Mouse (Mus musculus): ENCODE results near the gene Adgrg7. TPM values are rescaled to one million over a fixed set of nuclear protein-coding genes. Genes with fewer than 3 reads are reported as not detected.
A peak's percentile ranks its signal among the peaks of the same experiment; 100 is the strongest.

Gene Adgrg7
- polyA plus RNA-seq, 1 experiment from 2014 or later = not detected

DNA sequence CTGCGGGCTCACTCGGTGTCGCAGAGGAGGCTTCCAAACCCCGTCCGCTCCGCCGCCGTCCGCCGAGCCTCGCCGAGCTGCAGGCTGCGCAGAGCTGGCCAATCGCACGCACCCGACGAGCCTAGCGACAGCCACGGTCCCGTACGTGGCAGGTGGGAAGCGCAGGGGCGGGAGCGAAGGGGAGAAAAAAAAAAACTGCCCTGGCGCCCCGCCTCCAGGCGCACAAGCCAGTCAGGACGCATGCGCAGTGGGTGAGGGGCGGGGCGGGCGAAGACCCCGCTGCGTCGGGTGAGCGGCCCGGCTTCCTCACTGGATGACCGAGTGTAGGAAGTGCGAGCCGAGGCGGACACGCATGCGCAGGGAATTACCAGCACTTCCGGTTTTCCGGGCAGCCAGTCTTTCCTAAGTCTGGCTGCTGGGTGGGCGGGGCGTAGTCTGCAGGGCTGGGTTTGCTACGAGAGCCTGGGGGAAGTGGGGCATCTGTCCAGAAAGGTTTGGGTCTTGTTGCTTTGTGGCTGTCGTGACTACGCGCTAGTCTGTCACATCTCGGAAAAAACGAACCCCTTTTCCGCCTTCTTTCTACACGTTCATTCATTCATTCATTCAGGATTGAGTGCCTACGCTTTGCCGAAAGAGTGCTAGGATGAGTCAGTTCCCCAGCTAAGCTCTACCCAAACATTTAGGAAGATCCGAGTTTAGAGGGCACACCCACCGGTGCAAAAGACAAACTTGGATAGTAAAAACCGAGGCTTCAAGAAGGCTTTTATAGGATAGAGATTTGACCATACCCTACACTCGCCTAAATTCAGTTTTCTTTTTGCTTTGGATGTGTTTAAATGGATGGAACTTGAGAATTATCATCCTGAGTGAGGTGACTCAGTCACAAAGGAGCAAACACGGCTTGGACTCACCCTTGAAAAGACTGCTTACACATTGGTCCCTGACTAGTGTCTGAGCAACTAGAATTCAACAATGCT, 78.1 kb downstream of the Adgrg7 start, which contains the start of gene Tfg:
TSS of gene Tfg (minus strand) at position 227 of the 977 bp plus-strand sequence.
- peaks cover 2% of the 10 kb centered on the region; the same call in 1 of the 2 replicates for H3K36me3 ChIP-seq (ENCODE audit: control insufficient read depth, insufficient read depth)
- no peaks in the 10 kb centered on the region for H3K27me3 ChIP-seq (ENCODE audit: control insufficient read depth, insufficient read depth, low read depth, low read length)
- peak; percentile 89 for ATAC-seq (ENCODE audit: low read depth)
- H3K9ac ChIP-seq (ENCODE audit: low read depth, low read length) = peak within 1 kb of the TSS; percentile 95
- H3K27ac ChIP-seq (ENCODE audit: low read length) = peak within 1 kb of the TSS; percentile 97
- no peaks in the 10 kb centered on the region for H3K9me3 ChIP-seq (replicated peaks; ENCODE audit: control insufficient read depth, low read length)
- peaks cover 20% of the 10 kb centered on the region for H3K4me1 ChIP-seq (ENCODE audit: control insufficient read depth, low read depth, low read length)
- peak within 1 kb of the TSS; percentile 73 for H3K4me2 ChIP-seq (ENCODE audit: low read depth, low read length)
- peak within 1 kb of the TSS; percentile 92 for H3K4me3 ChIP-seq (ENCODE audit: low read depth, low read length)
- WGBS (ENCODE audit: insufficient replicate concordance) = under 1% methylated on average over 62 of the region's 62 CpGs

DNA sequence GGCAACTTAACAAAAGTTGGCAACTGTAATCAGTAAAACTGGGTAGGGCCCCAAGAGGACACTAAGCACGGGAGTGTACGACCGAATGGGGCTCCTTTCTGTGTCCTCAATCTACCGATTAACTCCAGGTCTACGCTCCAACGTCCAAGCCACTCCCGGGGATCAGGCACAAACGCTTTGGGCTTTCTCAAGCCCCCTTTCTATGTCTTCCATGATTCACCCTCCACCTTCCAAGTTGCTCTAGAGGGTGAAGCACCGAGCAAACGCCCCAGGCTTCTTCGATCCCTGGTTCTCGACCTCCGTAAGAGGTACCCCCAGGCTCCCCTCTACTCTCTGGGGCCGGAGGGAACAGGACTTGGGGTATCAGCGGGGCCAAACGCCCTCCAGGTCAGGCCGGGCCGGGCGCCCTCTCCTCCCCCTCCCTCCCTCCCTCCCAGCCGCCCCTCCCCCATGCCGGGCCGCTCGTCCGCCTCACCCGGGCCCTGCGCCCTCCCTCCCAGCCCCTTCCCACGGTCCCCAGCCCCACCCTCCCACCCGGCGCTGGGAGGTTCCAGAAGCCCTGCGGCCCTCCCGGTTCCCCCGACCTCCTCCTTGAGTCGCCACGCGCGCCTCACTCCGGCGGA, 79.0 kb downstream of the Adgrg7 start:
- WGBS (ENCODE audit: insufficient replicate concordance) = under 1% methylated on average over 32 of the region's 38 CpGs
- H3K4me3 ChIP-seq (ENCODE audit: low read depth, low read length) = peak overlapping the region; percentile 92
- H3K27ac ChIP-seq (ENCODE audit: low read length) = peak overlapping the region; percentile 97
- peak; percentile 45 for ATAC-seq (ENCODE audit: low read depth)
- H3K4me2 ChIP-seq (ENCODE audit: low read depth, low read length) = peak overlapping the region; percentile 73
- H3K9me3 ChIP-seq (replicated peaks; ENCODE audit: control insufficient read depth, low read length) = no peaks in the 10 kb centered on the region
- peaks cover 20% of the 10 kb centered on the region for H3K4me1 ChIP-seq (ENCODE audit: control insufficient read depth, low read depth, low read length)
- no peaks in the 10 kb centered on the region for H3K27me3 ChIP-seq (ENCODE audit: control insufficient read depth, insufficient read depth, low read depth, low read length)
- H3K9ac ChIP-seq (ENCODE audit: low read depth, low read length) = peak overlapping the region; percentile 95
- H3K36me3 ChIP-seq (ENCODE audit: control insufficient read depth, insufficient read depth) = peaks cover 7% of the 10 kb centered on the region

DNA sequence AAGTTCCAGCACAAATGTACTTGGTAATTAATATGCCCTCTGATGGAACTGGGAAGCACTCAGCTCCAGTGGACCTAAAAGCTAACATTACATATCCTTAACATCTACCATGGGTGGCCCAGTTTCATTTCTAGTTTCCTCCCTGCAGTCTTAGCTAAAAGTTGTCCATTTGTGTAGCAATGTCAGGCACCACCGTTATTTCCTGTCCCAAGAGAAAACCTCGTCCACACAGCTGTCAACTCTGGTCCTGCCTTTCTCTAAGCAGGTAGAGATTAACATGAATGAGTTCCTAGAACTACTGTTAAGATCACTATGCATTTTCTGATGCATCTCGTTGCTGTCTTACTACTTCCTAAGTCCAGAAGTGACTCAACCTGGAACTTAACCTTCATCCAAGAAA, 80.0 kb downstream of the Adgrg7 start:
- Histone ChIP-seq H3K27ac (ENCODE audit: low read length) (peak overlapping the region; percentile 97; the same call in 1 of the 2 replicates), H3K9ac (ENCODE audit: low read depth, low read length) (peak overlapping the region; percentile 95)
- WGBS (ENCODE audit: insufficient replicate concordance) = 20% methylated on average over 3 of the region's 3 CpGs

DNA sequence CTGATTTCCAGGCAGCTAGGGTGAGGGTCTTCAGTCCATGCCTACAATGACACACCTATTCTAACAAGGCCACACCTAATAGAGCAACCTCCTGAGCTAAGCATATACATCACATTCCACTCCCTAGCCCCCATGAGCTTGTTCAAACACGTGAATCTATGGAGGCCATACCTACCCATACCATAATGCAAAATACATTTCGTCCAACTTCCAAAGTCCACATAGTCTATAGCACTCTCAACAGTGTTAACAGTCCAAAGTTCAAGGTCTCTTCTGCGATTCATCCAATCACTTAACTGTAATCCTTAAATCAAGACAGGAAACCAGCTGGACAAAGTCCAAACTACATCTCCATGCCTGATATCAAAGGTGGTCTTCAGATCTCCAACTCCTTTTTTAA, 85.6 kb downstream of the Adgrg7 start:
- H3K4me1 ChIP-seq (ENCODE audit: control insufficient read depth, low read depth, low read length) = no peaks in the 10 kb centered on the region; the same call in 1 of the 2 replicates
- no peak overlapping the region for H3K4me2 ChIP-seq (ENCODE audit: low read depth, low read length)
- no peaks in the 10 kb centered on the region for H3K27me3 ChIP-seq (ENCODE audit: control insufficient read depth, insufficient read depth, low read depth, low read length)
- peaks cover 31% of the 10 kb centered on the region for H3K36me3 ChIP-seq (ENCODE audit: control insufficient read depth, insufficient read depth)
- no peak overlapping the region for H3K4me3 ChIP-seq (ENCODE audit: low read depth, low read length)
- ATAC-seq (ENCODE audit: low read depth) = no peak
- no peak overlapping the region for H3K9ac ChIP-seq (ENCODE audit: low read depth, low read length)
- H3K9me3 ChIP-seq (replicated peaks; ENCODE audit: control insufficient read depth, low read length) = no peaks in the 10 kb centered on the region
- 75% methylated on average over 3 of the region's 3 CpGs for WGBS (ENCODE audit: insufficient replicate concordance)
- H3K27ac ChIP-seq (ENCODE audit: low read length) = no peak overlapping the region

More for the DNA sequence above, 80.0 kb downstream of the Adgrg7 start:
- Histone ChIP-seq H3K36me3 (ENCODE audit: control insufficient read depth, insufficient read depth) (peaks cover 9% of the 10 kb centered on the region), H3K9me3 (replicated peaks; ENCODE audit: control insufficient read depth, low read length) (no peaks in the 10 kb centered on the region), H3K4me2 (ENCODE audit: low read depth, low read length) (peak overlapping the region; percentile 73), H3K4me3 (ENCODE audit: low read depth, low read length) (peak overlapping the region; percentile 92), H3K27me3 (ENCODE audit: control insufficient read depth, insufficient read depth, low read depth, low read length) (no peaks in the 10 kb centered on the region), H3K4me1 (ENCODE audit: control insufficient read depth, low read depth, low read length) (peaks cover 20% of the 10 kb centered on the region)
- ATAC-seq (ENCODE audit: low read depth) = no peak

DNA sequence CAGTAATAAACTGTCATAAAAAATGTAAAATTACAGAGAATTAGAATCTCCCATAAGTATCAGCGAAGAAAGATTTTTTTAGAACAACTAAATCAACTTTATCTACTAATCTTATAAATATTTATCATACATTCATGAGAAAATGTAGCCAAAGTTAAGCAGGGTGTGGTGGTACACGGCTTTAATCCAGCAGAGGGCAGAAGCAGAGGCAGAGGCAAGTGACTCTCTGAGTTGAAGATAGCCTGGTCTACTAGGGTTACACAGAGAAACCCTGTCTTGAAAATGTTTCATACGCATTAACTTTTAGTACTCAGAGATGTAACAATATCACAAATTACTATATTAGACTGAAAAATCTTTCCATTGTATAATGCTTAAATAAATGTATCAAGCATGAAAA, 89.9 kb downstream of the Adgrg7 start:
- Histone ChIP-seq H3K4me2 (ENCODE audit: low read depth, low read length) (no peak overlapping the region), H3K27me3 (ENCODE audit: control insufficient read depth, insufficient read depth, low read depth, low read length) (no peaks in the 10 kb centered on the region), H3K9me3 (replicated peaks; ENCODE audit: control insufficient read depth, low read length) (no peaks in the 10 kb centered on the region), H3K4me1 (ENCODE audit: control insufficient read depth, low read depth, low read length) (no peaks in the 10 kb centered on the region), H3K4me3 (ENCODE audit: low read depth, low read length) (no peak overlapping the region), H3K27ac (ENCODE audit: low read length) (no peak overlapping the region), H3K9ac (ENCODE audit: low read depth, low read length) (no peak overlapping the region), H3K36me3 (ENCODE audit: control insufficient read depth, insufficient read depth) (peaks cover 38% of the 10 kb centered on the region)
- ATAC-seq (ENCODE audit: low read depth) = no peak
- 78% methylated on average over 3 of the region's 3 CpGs for WGBS (ENCODE audit: insufficient replicate concordance)

DNA sequence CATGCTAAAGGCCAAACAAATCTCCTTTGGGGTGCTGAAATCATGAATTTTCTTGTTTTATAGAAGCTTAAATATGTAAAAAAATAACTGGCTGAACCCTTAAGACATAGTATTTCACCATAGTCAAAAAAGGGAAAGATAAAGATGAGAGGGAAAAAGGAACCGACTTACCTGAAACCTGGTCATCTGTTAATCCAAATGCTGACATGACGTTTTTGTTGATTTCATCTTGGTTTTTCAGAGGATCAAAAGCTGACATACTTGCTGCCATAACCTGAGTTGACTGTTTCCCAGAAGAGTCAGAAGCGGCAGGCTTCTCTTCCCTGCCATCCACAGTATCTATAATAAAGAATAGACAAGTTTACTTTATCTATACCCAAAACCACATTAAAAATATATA, 94.8 kb downstream of the Adgrg7 start:
- peaks cover 27% of the 10 kb centered on the region for H3K36me3 ChIP-seq (ENCODE audit: control insufficient read depth, insufficient read depth)
- no peak overlapping the region for H3K9ac ChIP-seq (ENCODE audit: low read depth, low read length)
- no peaks in the 10 kb centered on the region for H3K4me1 ChIP-seq (ENCODE audit: control insufficient read depth, low read depth, low read length)
- no peak overlapping the region for H3K4me3 ChIP-seq (ENCODE audit: low read depth, low read length)
- no peak overlapping the region for H3K4me2 ChIP-seq (ENCODE audit: low read depth, low read length)
- ATAC-seq (ENCODE audit: low read depth) = no peak
- H3K27me3 ChIP-seq (ENCODE audit: control insufficient read depth, insufficient read depth, low read depth, low read length) = no peaks in the 10 kb centered on the region
- 82% methylated on average over 3 of the region's 3 CpGs for WGBS (ENCODE audit: insufficient replicate concordance)
- no peaks in the 10 kb centered on the region for H3K9me3 ChIP-seq (replicated peaks; ENCODE audit: control insufficient read depth, low read length)
- H3K27ac ChIP-seq (ENCODE audit: low read length) = no peak overlapping the region

DNA sequence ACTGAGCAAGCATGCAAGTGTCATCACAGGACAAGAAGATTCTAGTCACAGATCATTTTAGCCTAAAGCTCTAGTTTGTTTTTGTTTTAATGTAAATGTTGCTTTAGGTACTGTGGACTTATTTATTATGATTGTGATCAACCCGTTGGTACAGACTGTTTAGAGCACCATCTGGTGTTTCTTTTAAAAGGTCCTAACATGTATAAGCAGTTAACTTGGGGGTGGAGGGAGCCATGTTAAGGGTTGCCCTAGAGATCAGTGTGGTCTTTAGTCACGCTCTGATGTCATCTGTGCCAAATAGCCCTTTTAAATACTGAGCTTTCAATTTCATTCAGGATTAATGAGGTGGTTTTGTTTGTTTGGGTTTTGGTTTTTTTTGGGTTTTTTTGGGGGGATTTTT, 99.2 kb downstream of the Adgrg7 start:
- Histone ChIP-seq H3K4me3 (ENCODE audit: low read depth, low read length) (no peak overlapping the region), H3K36me3 (ENCODE audit: control insufficient read depth, insufficient read depth) (peaks cover 22% of the 10 kb centered on the region), H3K27ac (ENCODE audit: low read length) (no peak overlapping the region), H3K9me3 (replicated peaks; ENCODE audit: control insufficient read depth, low read length) (no peaks in the 10 kb centered on the region), H3K4me1 (ENCODE audit: control insufficient read depth, low read depth, low read length) (no peaks in the 10 kb centered on the region), H3K9ac (ENCODE audit: low read depth, low read length) (no peak overlapping the region), H3K4me2 (ENCODE audit: low read depth, low read length) (no peak overlapping the region), H3K27me3 (ENCODE audit: control insufficient read depth, insufficient read depth, low read depth, low read length) (no peaks in the 10 kb centered on the region)
- ATAC-seq (ENCODE audit: low read depth) = no peak
- WGBS (ENCODE audit: insufficient replicate concordance) = 74% methylated on average over 2 of the region's 2 CpGs

DNA sequence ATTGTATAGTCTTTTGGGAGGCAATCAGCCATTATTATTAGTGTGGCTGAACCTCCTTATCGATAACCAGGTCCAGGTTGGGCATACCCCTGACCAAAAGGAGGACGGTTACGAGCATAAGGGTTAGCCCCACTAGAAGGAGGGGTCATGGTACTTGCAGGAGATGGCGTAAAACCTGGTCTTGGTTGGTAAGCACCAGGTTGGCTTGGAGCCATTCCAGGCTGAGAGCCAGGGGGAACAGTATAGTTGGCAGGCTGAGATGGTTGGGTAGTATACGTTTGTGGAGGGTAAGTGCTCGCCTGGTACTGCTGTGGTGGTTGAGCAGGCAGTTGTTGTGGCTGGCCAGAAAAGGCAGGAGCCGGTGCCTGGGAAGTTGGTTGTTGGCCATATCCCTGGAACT, 104.9 kb downstream of the Adgrg7 start:
- no peak overlapping the region for H3K9ac ChIP-seq (ENCODE audit: low read depth, low read length)
- ATAC-seq (ENCODE audit: low read depth) = no peak
- peaks cover 13% of the 10 kb centered on the region for H3K36me3 ChIP-seq (ENCODE audit: control insufficient read depth, insufficient read depth)
- no peak overlapping the region for H3K4me3 ChIP-seq (ENCODE audit: low read depth, low read length)
- no peaks in the 10 kb centered on the region for H3K4me1 ChIP-seq (ENCODE audit: control insufficient read depth, low read depth, low read length)
- H3K9me3 ChIP-seq (replicated peaks; ENCODE audit: control insufficient read depth, low read length) = no peaks in the 10 kb centered on the region
- no peaks in the 10 kb centered on the region for H3K27me3 ChIP-seq (ENCODE audit: control insufficient read depth, insufficient read depth, low read depth, low read length)
- H3K4me2 ChIP-seq (ENCODE audit: low read depth, low read length) = no peak overlapping the region
- WGBS (ENCODE audit: insufficient replicate concordance) = 85% methylated on average over 7 of the region's 7 CpGs
- no peak overlapping the region for H3K27ac ChIP-seq (ENCODE audit: low read length)

DNA sequence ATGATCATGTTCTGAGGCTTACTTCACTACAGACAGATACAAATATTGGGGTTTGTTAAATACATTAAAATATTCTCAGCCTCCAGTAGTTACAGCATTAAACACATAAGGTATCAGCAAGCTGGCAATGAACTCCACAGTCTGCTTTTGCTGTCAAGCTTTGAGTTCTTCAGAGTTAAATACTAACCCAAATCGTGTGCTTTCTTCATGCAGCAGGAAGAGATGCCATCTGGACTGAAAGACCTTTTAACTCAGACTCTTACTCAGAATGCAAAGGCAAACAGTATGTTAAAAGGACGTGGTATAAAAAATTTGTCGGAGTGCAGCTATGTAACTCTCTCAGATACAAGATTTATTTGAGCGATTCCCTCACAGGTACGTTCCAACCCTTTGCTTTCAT, 108.9 kb downstream of the Adgrg7 start:
- H3K4me3 ChIP-seq (ENCODE audit: low read depth, low read length) = no peak overlapping the region
- WGBS (ENCODE audit: insufficient replicate concordance) = 83% methylated on average over 5 of the region's 5 CpGs
- no peaks in the 10 kb centered on the region for H3K9me3 ChIP-seq (replicated peaks; ENCODE audit: control insufficient read depth, low read length)
- no peaks in the 10 kb centered on the region for H3K27me3 ChIP-seq (ENCODE audit: control insufficient read depth, insufficient read depth, low read depth, low read length)
- H3K27ac ChIP-seq (ENCODE audit: low read length) = no peak overlapping the region
- peaks cover 5% of the 10 kb centered on the region for H3K36me3 ChIP-seq (ENCODE audit: control insufficient read depth, insufficient read depth)
- no peak for ATAC-seq (ENCODE audit: low read depth)
- H3K9ac ChIP-seq (ENCODE audit: low read depth, low read length) = no peak overlapping the region
- no peak overlapping the region for H3K4me2 ChIP-seq (ENCODE audit: low read depth, low read length)
- no peaks in the 10 kb centered on the region for H3K4me1 ChIP-seq (ENCODE audit: control insufficient read depth, low read depth, low read length)

Data from liver, embryonic 16.5 days (tissue).